ENCODE assay signal across 8 mouse cellular contexts in genomic region chr11:49845958-49846357, GRCm38 (mm10). TPM values are rescaled to one million over a fixed set of nuclear protein-coding genes. Genes with fewer than 3 reads are reported as not detected.
DNase-seq lines count a peak whose midpoint lies in the region; ATAC-seq and TF ChIP-seq lines count a peak whose summit lies in the region.

No protein-coding gene starts in this region.

- DNase-seq in heart, adult 9 months (ENCODE audit: low spot score in 2 of 2), result no peak
- no peak for DNase-seq in gastrocnemius, postnatal 14 days
- no peak for DNase-seq in gastrocnemius, postnatal 10 days

- 33% methylated on average over 11 of the region's 11 CpGs for WGBS in heart, embryonic 13.5 days
- WGBS in forebrain, embryonic 13.5 days, result 45% methylated on average over 11 of the region's 11 CpGs
- 32% methylated on average over 11 of the region's 11 CpGs for WGBS in liver, embryonic 16.5 days (ENCODE audit: insufficient replicate concordance)

- TF ChIP-seq CTCF in ES-Bruce4 (IDR thresholded peaks at IDR 0.05; ENCODE audit: low read depth, low read length), result no peak

- H3K9me3 ChIP-seq in heart, embryonic 13.5 days, result no peaks in the 10 kb centered on the region
- H3K9me3 ChIP-seq in ES-Bruce4 (replicated peaks; ENCODE audit: control insufficient read depth, insufficient read depth, low read length, poor library complexity, severe bottlenecking), result no peaks in the 10 kb centered on the region
- H3K9me3 ChIP-seq in forebrain, embryonic 13.5 days (replicated peaks), result no peaks in the 10 kb centered on the region
- no peaks in the 10 kb centered on the region for H3K9me3 ChIP-seq in liver, embryonic 16.5 days (replicated peaks; ENCODE audit: control insufficient read depth, low read length)

- H3K4me1 ChIP-seq in heart, embryonic 13.5 days, result peaks cover 23% of the 10 kb centered on the region
- H3K4me1 ChIP-seq in ES-Bruce4 (ENCODE audit: control insufficient read depth, insufficient read depth, low read length), result no peaks in the 10 kb centered on the region
- peaks cover 28% of the 10 kb centered on the region for H3K4me1 ChIP-seq in forebrain, embryonic 13.5 days
- peaks cover 28% of the 10 kb centered on the region for H3K4me1 ChIP-seq in liver, embryonic 16.5 days (ENCODE audit: control insufficient read depth, low read depth, low read length)

- no peak for TF ChIP-seq POLR2A in ES-Bruce4 (IDR thresholded peaks at IDR 0.05; ENCODE audit: insufficient read depth, low read length)

- ATAC-seq in heart, embryonic 13.5 days (ENCODE audit: extremely low read depth, insufficient number of reproducible peaks, low FRiP score, low TSS enrichment), result no peak
- ATAC-seq in forebrain, embryonic 13.5 days, result peak; percentile 5; the same call in 1 of the 2 replicates
- ATAC-seq in liver, embryonic 16.5 days (ENCODE audit: low read depth), result no peak
- ATAC-seq in erythroid progenitor cell, adult 5-6 weeks (replicated peaks; ENCODE audit: low FRiP score, poor library complexity, severe bottlenecking), result no peak

- no peaks in the 10 kb centered on the region for H3K27me3 ChIP-seq in heart, embryonic 13.5 days (replicated peaks)
- no peaks in the 10 kb centered on the region for H3K27me3 ChIP-seq in ES-Bruce4 (ENCODE audit: control insufficient read depth, insufficient read depth, low read length, poor library complexity, severe bottlenecking)
- H3K27me3 ChIP-seq in forebrain, embryonic 13.5 days, result no peaks in the 10 kb centered on the region
- H3K27me3 ChIP-seq in liver, embryonic 16.5 days (ENCODE audit: control insufficient read depth, insufficient read depth, low read depth, low read length), result no peaks in the 10 kb centered on the region

- H3K9ac ChIP-seq in heart, embryonic 13.5 days, result peak overlapping the region; percentile 79
- peak overlapping the region; percentile 56 for H3K9ac ChIP-seq in ES-Bruce4 (ENCODE audit: low read depth, poor library complexity, severe bottlenecking)
- peak overlapping the region; percentile 63 for H3K9ac ChIP-seq in forebrain, embryonic 13.5 days
- peak overlapping the region; percentile 66 for H3K9ac ChIP-seq in liver, embryonic 16.5 days (ENCODE audit: low read depth, low read length)

- peak overlapping the region; percentile 58 for H3K27ac ChIP-seq in heart, embryonic 13.5 days (replicated peaks)
- H3K27ac ChIP-seq in ES-Bruce4 (ENCODE audit: insufficient read depth, low read length), result peak overlapping the region; percentile 66
- peak overlapping the region; percentile 27; the same call in 1 of the 2 replicates for H3K27ac ChIP-seq in forebrain, embryonic 13.5 days
- peak overlapping the region; percentile 46; the same call in 1 of the 2 replicates for H3K27ac ChIP-seq in liver, embryonic 16.5 days (ENCODE audit: low read length)

- no peak for TF ChIP-seq EP300 in ES-Bruce4 (IDR thresholded peaks at IDR 0.05; ENCODE audit: insufficient read depth, low read depth, low read length)

- peak overlapping the region; percentile 78 for H3K4me2 ChIP-seq in heart, embryonic 13.5 days
- peak overlapping the region; percentile 86 for H3K4me2 ChIP-seq in forebrain, embryonic 13.5 days
- H3K4me2 ChIP-seq in liver, embryonic 16.5 days (ENCODE audit: low read depth, low read length), result peak overlapping the region; percentile 93

- intact Hi-C loops in gastrocnemius, postnatal 14 days (cut with DNase I; ENCODE audit: low total_unique reads), result loop anchor here (10.0 kb wide), 1 partner anchor 121 kb away; no protein-coding TSS in a partner anchor

- H3K36me3 ChIP-seq in heart, embryonic 13.5 days, result peaks cover 12% of the 10 kb centered on the region
- H3K36me3 ChIP-seq in ES-Bruce4 (ENCODE audit: control insufficient read depth, insufficient read depth, low read length, poor library complexity, severe bottlenecking), result peaks cover 3% of the 10 kb centered on the region
- H3K36me3 ChIP-seq in forebrain, embryonic 13.5 days (ENCODE audit: poor library complexity, severe bottlenecking), result no peaks in the 10 kb centered on the region; the same call in 1 of the 2 replicates
- no peaks in the 10 kb centered on the region for H3K36me3 ChIP-seq in liver, embryonic 16.5 days (ENCODE audit: control insufficient read depth, insufficient read depth)

- H3K4me3 ChIP-seq in heart, embryonic 13.5 days, result peak overlapping the region; percentile 74
- H3K4me3 ChIP-seq in ES-Bruce4 (ENCODE audit: low read depth, low read length), result peak overlapping the region; percentile 55
- peak overlapping the region; percentile 90 for H3K4me3 ChIP-seq in forebrain, embryonic 13.5 days
- peak overlapping the region; percentile 84 for H3K4me3 ChIP-seq in liver, embryonic 16.5 days (ENCODE audit: low read depth, low read length)

RNA-seq across cellular contexts. Expression of gene Mapk9, which starts 0.6 kb away (rescaled TPM):
- 23.7 and 29.1 TPM in 2 replicates for polyA plus RNA-seq in heart, embryonic 13.5 days (2015; fragmentation: Nextera tagmentation; extraction: Ambion mirVana)
- 47.5 and 50.7 TPM in 2 replicates for polyA plus RNA-seq in ES-Bruce4 (2011; ENCODE audit: insufficient read depth, insufficient read length, low read depth, missing spikeins)
- polyA plus RNA-seq in forebrain, embryonic 13.5 days (2015; fragmentation: Nextera tagmentation; extraction: Ambion mirVana), result 33.1 and 33.2 TPM in 2 replicates
- 15.1 and 16.0 TPM in 2 replicates for polyA plus RNA-seq in liver, embryonic 16.5 days (2015; fragmentation: Nextera tagmentation; extraction: Ambion mirVana)
- total RNA-seq in erythroid progenitor cell, adult 5-6 weeks (2015; ENCODE audit: low replicate concordance), result 18.9 and 21.6 TPM in 2 replicates
- 19.4 and 27.6 TPM in 2 replicates for total RNA-seq in erythroid progenitor cell, adult 5-6 weeks (2017; ENCODE audit: low replicate concordance)
- 10 to 100 TPM; 40.6 to 43.9 TPM for total RNA-seq in gastrocnemius, postnatal 14 days (2021)
- 10 to 100 TPM; 49.3 TPM for total RNA-seq in gastrocnemius, postnatal 10 days (2021)

RNA-seq across cellular contexts. Expression of gene Gfpt2, which starts 52.0 kb away (rescaled TPM):
- polyA plus RNA-seq in heart, embryonic 13.5 days (2015; fragmentation: Nextera tagmentation; extraction: Ambion mirVana), result 9.1 and 10.9 TPM in 2 replicates
- polyA plus RNA-seq in ES-Bruce4 (2011; ENCODE audit: insufficient read depth, insufficient read length, low read depth, missing spikeins), result 49.1 and 52.3 TPM in 2 replicates
- 6.9 and 7.0 TPM in 2 replicates for polyA plus RNA-seq in forebrain, embryonic 13.5 days (2015; fragmentation: Nextera tagmentation; extraction: Ambion mirVana)
- 0.80 and 0.86 TPM in 2 replicates for polyA plus RNA-seq in liver, embryonic 16.5 days (2015; fragmentation: Nextera tagmentation; extraction: Ambion mirVana)
- total RNA-seq in erythroid progenitor cell, adult 5-6 weeks (2015; ENCODE audit: low replicate concordance), result 0.72 TPM in 1 of 2 replicates, not detected in the other
- total RNA-seq in erythroid progenitor cell, adult 5-6 weeks (2017; ENCODE audit: low replicate concordance), result not detected in 2 replicates
- total RNA-seq in gastrocnemius, postnatal 14 days (2021), result 1 to 10 TPM; 6.0 to 8.2 TPM
- total RNA-seq in gastrocnemius, postnatal 10 days (2021), result 1 to 10 TPM; 7.4 to 9.5 TPM

RNA-seq across cellular contexts. Expression of gene Rasgef1c, which starts 55.7 kb away (rescaled TPM):
- polyA plus RNA-seq in heart, embryonic 13.5 days (2015; fragmentation: Nextera tagmentation; extraction: Ambion mirVana), result not detected in 2 replicates
- not detected in 2 replicates for polyA plus RNA-seq in ES-Bruce4 (2011; ENCODE audit: insufficient read depth, insufficient read length, low read depth, missing spikeins)
- polyA plus RNA-seq in forebrain, embryonic 13.5 days (2015; fragmentation: Nextera tagmentation; extraction: Ambion mirVana), result 5.7 and 6.3 TPM in 2 replicates
- not detected in 2 replicates for polyA plus RNA-seq in liver, embryonic 16.5 days (2015; fragmentation: Nextera tagmentation; extraction: Ambion mirVana)
- total RNA-seq in erythroid progenitor cell, adult 5-6 weeks (2015; ENCODE audit: low replicate concordance), result not detected in 2 replicates
- total RNA-seq in erythroid progenitor cell, adult 5-6 weeks (2017; ENCODE audit: low replicate concordance), result 0.64 TPM in 1 of 2 replicates, not detected in the other
- 1 to 10 TPM; 1.1 to 1.7 TPM for total RNA-seq in gastrocnemius, postnatal 14 days (2021)
- 1 to 10 TPM; 1.5 to 1.7 TPM for total RNA-seq in gastrocnemius, postnatal 10 days (2021)
